Comparison of ENCODE assay signal across 11 mouse cellular contexts in genomic region chr1:33647173-33647572, GRCm38 (mm10). TPM values are rescaled to one million over a fixed set of nuclear protein-coding genes. Genes with fewer than 3 reads are reported as not detected.
DNase-seq lines count a peak whose midpoint lies in the region; ATAC-seq and TF ChIP-seq lines count a peak whose summit lies in the region.
"Had no signal": no experiment of that assay in that cellular context is flagged by ENCODE, and none has a peak within 500 bp of the region (broad histone marks: within the 10 kb centered on the region; RNA-seq: fewer than 3 reads in every experiment).

No protein-coding gene starts in this region.

- H3K4me1 ChIP-seq in heart, postnatal 0 days (ENCODE audit: control insufficient read depth, insufficient read depth), result no peaks in the 10 kb centered on the region
- 0 out of 2 replicates have a peak, but pooled peaks cover 2% of the 10 kb centered on the region for H3K4me1 ChIP-seq in heart, embryonic 12.5 days (replicated peaks)
- 0 out of 2 replicates have a peak, but pooled peaks cover 4% of the 10 kb centered on the region for H3K4me1 ChIP-seq in hindbrain, embryonic 15.5 days (replicated peaks)
- H3K4me1 ChIP-seq: embryonic facial prominence, embryonic 15.5 days had no signal

- no peak overlapping the region for H3K27ac ChIP-seq in heart, postnatal 0 days (ENCODE audit: low read depth)
- H3K27ac ChIP-seq in heart, embryonic 12.5 days (ENCODE audit: poor library complexity, severe bottlenecking), result no peak overlapping the region
- no peak overlapping the region for H3K27ac ChIP-seq in hindbrain, embryonic 15.5 days (replicated peaks)
- H3K27ac ChIP-seq: embryonic facial prominence, embryonic 15.5 days had no signal

- no peaks in the 10 kb centered on the region for H3K27me3 ChIP-seq in heart, postnatal 0 days (ENCODE audit: control insufficient read depth, insufficient read depth, low read length)
- H3K27me3 ChIP-seq in heart, embryonic 12.5 days (replicated peaks), result no peaks in the 10 kb centered on the region
- H3K27me3 ChIP-seq in hindbrain, embryonic 15.5 days, result no peaks in the 10 kb centered on the region
- H3K27me3 ChIP-seq: embryonic facial prominence, embryonic 15.5 days had no signal

- ATAC-seq in heart, postnatal 0 days (ENCODE audit: insufficient read depth, low read depth), result no peak
- no peak for ATAC-seq in heart, embryonic 12.5 days (ENCODE audit: insufficient number of reproducible peaks, low FRiP score)
- peak; percentile 91 for ATAC-seq in hindbrain, embryonic 15.5 days (ENCODE audit: low FRiP score, low read depth)

- H3K36me3 ChIP-seq in heart, postnatal 0 days (replicated peaks; ENCODE audit: control insufficient read depth, insufficient read depth, low read length), result peaks cover 6% of the 10 kb centered on the region; the same call in 1 of the 2 replicates
- H3K36me3 ChIP-seq in heart, embryonic 12.5 days, result peaks cover 31% of the 10 kb centered on the region
- no peaks in the 10 kb centered on the region; the same call in 1 of the 2 replicates for H3K36me3 ChIP-seq in hindbrain, embryonic 15.5 days

- no peak overlapping the region for H3K4me2 ChIP-seq in heart, postnatal 0 days (ENCODE audit: low read depth, low read length)
- H3K4me2 ChIP-seq in heart, embryonic 12.5 days, result no peak overlapping the region
- H3K4me2 ChIP-seq in hindbrain, embryonic 15.5 days, result no peak overlapping the region
- H3K4me2 ChIP-seq: embryonic facial prominence, embryonic 15.5 days had no signal

- peak; percentile 51 for TF ChIP-seq CTCF in heart, postnatal 0 days (IDR thresholded peaks at IDR 0.05; ENCODE audit: low read depth)

- H3K9ac ChIP-seq in heart, postnatal 0 days (replicated peaks; ENCODE audit: low read depth, low read length), result no peak overlapping the region
- no peak overlapping the region for H3K9ac ChIP-seq in heart, embryonic 12.5 days
- no peak overlapping the region for H3K9ac ChIP-seq in hindbrain, embryonic 15.5 days
- H3K9ac ChIP-seq: embryonic facial prominence, embryonic 15.5 days had no signal

- H3K4me3 ChIP-seq in heart, postnatal 0 days (ENCODE audit: low read depth, low read length), result no peak overlapping the region
- no peak overlapping the region for H3K4me3 ChIP-seq in heart, embryonic 12.5 days
- no peak overlapping the region for H3K4me3 ChIP-seq in hindbrain, embryonic 15.5 days
- H3K4me3 ChIP-seq: embryonic facial prominence, embryonic 15.5 days had no signal

- 78% methylated on average over 4 of the region's 4 CpGs for WGBS in heart, postnatal 0 days
- 72% methylated on average over 4 of the region's 4 CpGs for WGBS in heart, embryonic 12.5 days
- WGBS in hindbrain, embryonic 15.5 days, result 58% methylated on average over 4 of the region's 4 CpGs

- peak; percentile 27 for DNase-seq in heart, postnatal 0 days (ENCODE audit: low spot score)
- peak; percentile 37 to 44 for DNase-seq in right cerebral cortex, adult 2 months (ENCODE audit: low spot score in 2 of 2)
- DNase-seq in right cerebral cortex, postnatal 36 days (ENCODE audit: low spot score in 2 of 2), result no peak
- DNase-seq in right cerebral cortex, postnatal 14 days, result peak; percentile 25
- DNase-seq in ovary, postnatal 36 days (ENCODE audit: low spot score), result no peak
- no peak for DNase-seq in spleen, postnatal 10 days (ENCODE audit: low spot score in 2 of 2)
- DNase-seq: kidney, adult 8-10 months had no signal

- H3K9me3 ChIP-seq in heart, postnatal 0 days (replicated peaks; ENCODE audit: control insufficient read depth, low read length), result no peaks in the 10 kb centered on the region
- H3K9me3 ChIP-seq in heart, embryonic 12.5 days (replicated peaks), result no peaks in the 10 kb centered on the region
- H3K9me3 ChIP-seq in hindbrain, embryonic 15.5 days, result no peaks in the 10 kb centered on the region
- H3K9me3 ChIP-seq: embryonic facial prominence, embryonic 15.5 days; G1E had no signal

- TF ChIP-seq EP300 in heart, postnatal 0 days (IDR thresholded peaks at IDR 0.05; ENCODE audit: low read depth), result no peak

RNA-seq across cellular contexts. Expression of gene Prim2, which starts 22.4 kb away (rescaled TPM):
- total RNA-seq in heart, postnatal 0 days (2014; rRNA removed; ENCODE audit: low replicate concordance), result 8.9 and 13.9 TPM in 2 replicates
- polyA plus RNA-seq in heart, postnatal 0 days (2015; fragmentation: Nextera tagmentation; extraction: Ambion mirVana), result 4.9 and 6.4 TPM in 2 replicates
- 20.9 and 22.3 TPM in 2 replicates for polyA plus RNA-seq in heart, embryonic 12.5 days (2016; fragmentation: Nextera tagmentation; extraction: Ambion mirVana)
- polyA plus RNA-seq in hindbrain, embryonic 15.5 days (2015; fragmentation: Nextera tagmentation; extraction: Ambion mirVana), result 22.6 and 24.3 TPM in 2 replicates

Comparison
In these comparisons a context has a peak if more than half of its experiments do, and no peak if none do; other contexts are left out.
1. DNase-seq: peak in heart, postnatal 0 days (single experiment), right cerebral cortex, adult 2 months (2 of 2) and right cerebral cortex, postnatal 14 days (single experiment); none in right cerebral cortex, postnatal 36 days (0 of 2), ovary, postnatal 36 days (single experiment) and spleen, postnatal 10 days (0 of 2).